Mouse (Mus musculus): Measurements from ENCODE around the gene Lrrc8d. TPM values are rescaled to one million over a fixed set of nuclear protein-coding genes. Genes with fewer than 3 reads are reported as not detected.

The Lrrc8d gene
- polyA plus RNA-seq, 1 experiment = 16.6 TPM

DNA sequence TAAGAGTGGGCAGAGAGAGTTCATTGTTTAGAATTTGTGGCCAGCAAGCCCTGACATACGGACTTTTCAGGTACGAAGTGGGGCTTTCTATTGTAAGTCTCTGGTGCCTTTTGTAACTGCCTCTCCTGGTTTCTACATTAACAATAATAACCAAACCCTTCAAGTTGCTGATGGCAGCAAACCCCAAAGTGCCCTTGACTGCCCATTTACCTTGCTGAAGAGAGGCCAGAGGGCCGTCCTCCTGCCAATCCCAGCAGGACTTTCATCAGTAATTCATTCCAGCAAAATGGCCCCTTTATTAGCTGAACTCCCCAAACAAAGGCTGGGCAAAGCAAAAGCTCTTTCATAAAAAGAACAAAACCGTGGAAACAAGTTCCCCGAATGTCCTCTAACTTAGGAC lies 118.6 kb downstream of the Lrrc8d start:
- no peak for TF ChIP-seq CTCF (IDR thresholded peaks at IDR 0.05; ENCODE audit: insufficient read depth, low read length)
- TF ChIP-seq POLR2A (IDR thresholded peaks at IDR 0.05; ENCODE audit: borderline replicate concordance, extremely low read depth, low read depth, low read length) = no peak
- DNase-seq = no peak
- WGBS = 75% methylated on average over 5 of the region's 5 CpGs
- Histone ChIP-seq H3K4me1 (ENCODE audit: control insufficient read depth, insufficient read depth, low read length) (peaks cover 11% of the 10 kb centered on the region), H3K4me3 (replicated peaks; ENCODE audit: extremely low read depth, low read depth, low read length) (no peak overlapping the region)

DNA sequence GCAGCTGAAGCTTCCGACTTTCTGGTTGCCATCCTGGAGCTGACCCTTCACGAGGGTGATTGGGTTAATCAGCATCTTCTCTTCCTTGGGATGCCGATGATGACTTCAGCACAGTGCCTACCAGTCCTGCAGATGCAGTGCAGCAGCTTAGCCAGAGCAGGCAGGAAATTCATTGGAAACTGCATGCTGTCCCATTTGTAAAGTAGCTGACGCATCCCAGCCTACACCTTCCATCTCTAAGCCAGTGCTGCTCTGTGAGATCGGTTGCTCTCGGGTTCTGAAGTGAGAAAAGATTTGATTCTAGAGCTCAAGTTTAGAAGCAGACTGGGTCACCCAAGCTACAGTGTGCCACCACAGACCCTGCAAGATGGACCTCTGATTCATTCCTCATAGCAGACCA lies 121.6 kb downstream of the Lrrc8d start:
- TF ChIP-seq CTCF (IDR thresholded peaks at IDR 0.05; ENCODE audit: insufficient read depth, low read length) (no peak), POLR2A (IDR thresholded peaks at IDR 0.05; ENCODE audit: borderline replicate concordance, extremely low read depth, low read depth, low read length) (no peak)
- Histone ChIP-seq H3K4me3 (replicated peaks; ENCODE audit: extremely low read depth, low read depth, low read length) (no peak overlapping the region), H3K4me1 (ENCODE audit: control insufficient read depth, insufficient read depth, low read length) (peaks cover 13% of the 10 kb centered on the region)
- DNase-seq = no peak
- 74% methylated on average over 6 of the region's 6 CpGs for WGBS

DNA sequence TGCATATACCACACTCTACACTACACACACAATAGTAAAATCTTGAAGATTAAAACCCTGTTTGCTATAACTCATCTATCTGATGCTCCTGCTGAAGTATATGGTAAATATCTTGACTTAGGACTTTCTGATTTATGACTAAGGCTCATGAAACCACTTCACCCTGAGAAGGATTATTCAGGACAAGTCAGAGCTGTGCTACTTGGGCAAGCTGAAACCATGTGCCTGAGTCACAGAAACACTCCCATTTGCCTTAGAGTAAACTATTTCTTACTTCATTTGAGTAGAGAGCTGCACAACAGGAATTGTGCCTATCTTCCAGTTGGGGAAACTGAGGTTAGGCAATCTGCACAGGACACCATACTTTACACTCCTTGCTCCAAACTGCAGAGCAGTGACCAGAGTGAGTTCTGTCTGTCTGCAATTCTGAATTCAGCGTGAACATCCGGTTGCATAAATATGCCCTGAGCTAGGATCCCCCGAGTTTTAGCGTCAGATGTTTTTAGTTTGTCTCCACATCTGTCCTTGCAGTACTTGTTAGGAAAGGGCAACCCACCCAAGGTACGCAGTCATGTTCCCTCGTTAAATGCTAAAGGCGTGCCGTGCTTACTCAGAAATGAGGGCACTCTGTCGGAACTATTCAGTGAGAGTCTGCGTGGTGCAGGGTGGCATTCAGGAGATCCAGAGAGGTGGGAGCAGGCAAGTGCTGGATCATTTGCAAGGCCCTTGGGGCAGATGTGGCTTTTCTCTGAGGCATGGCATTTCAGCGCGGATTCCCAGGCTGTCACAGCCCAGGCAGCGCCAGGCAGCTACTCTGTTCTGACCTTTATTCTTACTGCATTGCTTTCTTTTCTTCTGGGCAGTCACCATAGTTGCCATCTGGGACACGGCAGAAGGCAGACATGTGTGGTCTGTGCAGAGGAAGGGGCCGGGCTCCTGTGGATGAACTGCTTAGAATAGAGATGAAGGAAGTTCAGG lies 123.0 kb downstream of the Lrrc8d start:
- no peak for DNase-seq
- 56% methylated on average over 15 of the region's 15 CpGs for WGBS
- TF ChIP-seq POLR2A (IDR thresholded peaks at IDR 0.05; ENCODE audit: borderline replicate concordance, extremely low read depth, low read depth, low read length) (no peak), CTCF (IDR thresholded peaks at IDR 0.05; ENCODE audit: insufficient read depth, low read length) (no peak)
- H3K4me1 ChIP-seq (ENCODE audit: control insufficient read depth, insufficient read depth, low read length) = peaks cover 11% of the 10 kb centered on the region
- H3K4me3 ChIP-seq (replicated peaks; ENCODE audit: extremely low read depth, low read depth, low read length) = no peak overlapping the region

DNA sequence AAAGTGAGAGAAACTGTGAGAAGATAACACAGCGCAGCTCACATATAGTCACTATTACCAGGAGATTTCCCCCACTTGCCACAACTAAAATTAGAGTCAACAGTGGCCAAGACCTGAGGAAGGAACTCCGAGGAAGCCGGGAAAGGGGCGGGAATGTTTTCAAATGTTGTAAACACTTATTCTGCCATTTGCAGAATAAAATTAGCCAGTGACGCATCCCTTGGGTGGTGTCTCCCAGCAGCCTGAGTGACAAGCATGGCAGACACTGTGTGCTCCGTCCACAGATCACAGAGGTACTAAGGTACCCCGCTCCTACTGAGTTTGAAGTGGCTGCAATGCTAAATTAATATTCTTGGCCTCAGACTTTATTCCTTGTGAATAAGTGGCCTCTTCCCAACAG lies 124.5 kb downstream of the Lrrc8d start:
- peaks cover 11% of the 10 kb centered on the region for H3K4me1 ChIP-seq (ENCODE audit: control insufficient read depth, insufficient read depth, low read length)

DNA sequence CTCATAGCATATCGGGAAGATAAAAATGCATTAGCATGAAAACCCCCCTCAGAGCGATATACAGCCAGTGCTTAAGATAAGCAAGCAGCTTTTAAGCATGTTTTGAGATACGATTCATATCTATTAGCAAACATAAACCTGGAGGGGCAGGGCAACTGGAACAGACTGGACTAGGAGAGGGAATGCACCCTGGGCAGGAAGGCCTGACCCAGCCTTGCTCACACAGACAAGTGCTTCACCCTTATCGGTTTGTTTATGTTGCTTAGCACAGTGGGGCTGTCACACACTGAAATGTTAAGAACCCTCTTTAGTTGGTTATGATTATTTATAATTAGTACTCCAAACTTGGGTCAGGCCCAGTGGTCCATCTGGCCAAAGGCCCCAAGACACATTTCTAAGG lies 125.1 kb downstream of the Lrrc8d start:
- WGBS = 29% methylated on average over 4 of the region's 4 CpGs
- H3K4me3 ChIP-seq (replicated peaks; ENCODE audit: extremely low read depth, low read depth, low read length) = no peak overlapping the region
- DNase-seq = no peak
- no peak for TF ChIP-seq POLR2A (IDR thresholded peaks at IDR 0.05; ENCODE audit: borderline replicate concordance, extremely low read depth, low read depth, low read length)
- TF ChIP-seq CTCF (IDR thresholded peaks at IDR 0.05; ENCODE audit: insufficient read depth, low read length) = no peak
- H3K4me1 ChIP-seq (ENCODE audit: control insufficient read depth, insufficient read depth, low read length) = peaks cover 11% of the 10 kb centered on the region

More for the DNA sequence above, 124.5 kb downstream of the Lrrc8d start:
- no peak overlapping the region for H3K4me3 ChIP-seq (replicated peaks; ENCODE audit: extremely low read depth, low read depth, low read length)
- DNase-seq = no peak
- 36% methylated on average over 7 of the region's 7 CpGs for WGBS
- TF ChIP-seq CTCF (IDR thresholded peaks at IDR 0.05; ENCODE audit: insufficient read depth, low read length) (no peak), POLR2A (IDR thresholded peaks at IDR 0.05; ENCODE audit: borderline replicate concordance, extremely low read depth, low read depth, low read length) (peak; percentile 59; the same call in 1 of the 2 replicates)

GRCm38 (mm10) chr5:105826916-105827510 lies 127.2 kb downstream of the Lrrc8d start:
- TF ChIP-seq CTCF (IDR thresholded peaks at IDR 0.05; ENCODE audit: insufficient read depth, low read length) (no peak), POLR2A (IDR thresholded peaks at IDR 0.05; ENCODE audit: borderline replicate concordance, extremely low read depth, low read depth, low read length) (no peak)
- no peak for DNase-seq
- Histone ChIP-seq H3K4me3 (replicated peaks; ENCODE audit: extremely low read depth, low read depth, low read length) (no peak overlapping the region), H3K4me1 (ENCODE audit: control insufficient read depth, insufficient read depth, low read length) (peaks cover 14% of the 10 kb centered on the region)
- 79% methylated on average over 5 of the region's 5 CpGs for WGBS

DNA sequence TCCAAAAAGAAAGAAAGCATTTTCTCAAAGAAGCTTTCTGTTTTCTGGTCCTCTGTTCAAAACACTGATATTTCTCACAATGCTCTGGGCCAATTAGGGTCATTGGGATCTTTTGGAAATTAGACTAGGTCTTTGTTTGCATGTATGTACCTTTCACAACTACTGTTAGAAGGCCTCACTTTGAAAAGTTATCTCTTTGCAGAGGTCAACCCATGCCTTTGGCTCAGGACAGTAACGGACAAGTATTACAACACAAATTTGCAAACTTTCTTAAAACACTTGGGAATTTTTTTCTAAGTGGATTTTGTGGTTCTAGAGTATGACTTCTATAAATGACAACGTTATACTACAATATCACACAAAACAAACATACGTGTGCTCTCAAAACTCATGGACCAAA lies 128.3 kb downstream of the Lrrc8d start:
- DNase-seq = no peak
- Histone ChIP-seq H3K4me1 (ENCODE audit: control insufficient read depth, insufficient read depth, low read length) (peaks cover 13% of the 10 kb centered on the region), H3K4me3 (replicated peaks; ENCODE audit: extremely low read depth, low read depth, low read length) (no peak overlapping the region)
- WGBS = 71% methylated on average over 3 of the region's 3 CpGs
- TF ChIP-seq CTCF (IDR thresholded peaks at IDR 0.05; ENCODE audit: insufficient read depth, low read length) (no peak), POLR2A (IDR thresholded peaks at IDR 0.05; ENCODE audit: borderline replicate concordance, extremely low read depth, low read depth, low read length) (no peak)

DNA sequence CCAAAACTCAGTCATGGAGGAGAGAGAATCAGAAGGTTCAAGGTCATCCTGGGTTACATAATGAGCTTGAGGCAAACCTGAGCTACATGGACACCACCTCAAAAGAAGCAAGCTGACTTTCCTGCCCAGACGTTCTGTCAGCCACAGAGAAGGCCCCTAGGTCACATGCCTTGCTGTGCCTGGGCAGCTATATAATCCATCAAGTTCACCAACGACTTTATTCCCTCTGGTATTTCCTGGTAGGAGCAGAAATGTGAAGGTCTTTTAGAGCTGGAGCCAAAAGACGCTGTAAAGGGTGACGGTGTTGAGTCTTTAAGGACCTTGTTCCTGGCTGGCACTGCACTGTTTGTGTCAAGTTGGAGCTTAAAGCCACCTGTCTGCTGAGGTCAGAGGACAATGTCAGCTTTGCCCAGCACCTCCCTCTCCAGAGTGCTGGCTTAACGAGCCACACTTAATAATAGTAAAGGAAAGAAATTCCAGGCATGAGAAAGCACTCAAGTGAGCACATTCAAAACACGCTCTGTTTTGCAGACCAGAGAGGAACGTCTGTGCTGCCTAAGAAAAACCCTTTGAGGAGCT lies 129.3 kb downstream of the Lrrc8d start:
- 26% methylated on average over 7 of the region's 7 CpGs for WGBS
- DNase-seq = no peak

GRCm38 (mm10) chr5:105832140-105832539 lies 132.4 kb downstream of the Lrrc8d start:
- peaks cover 4% of the 10 kb centered on the region; the same call in 1 of the 2 replicates for H3K4me1 ChIP-seq (ENCODE audit: control insufficient read depth, insufficient read depth, low read length)
- TF ChIP-seq POLR2A (IDR thresholded peaks at IDR 0.05; ENCODE audit: borderline replicate concordance, extremely low read depth, low read depth, low read length) = no peak
- no peak for TF ChIP-seq CTCF (IDR thresholded peaks at IDR 0.05; ENCODE audit: insufficient read depth, low read length)
- no peak overlapping the region for H3K4me3 ChIP-seq (replicated peaks; ENCODE audit: extremely low read depth, low read depth, low read length)
- DNase-seq = no peak
- 72% methylated on average over 7 of the region's 7 CpGs for WGBS

More for the DNA sequence above, 129.3 kb downstream of the Lrrc8d start:
- Histone ChIP-seq H3K4me1 (ENCODE audit: control insufficient read depth, insufficient read depth, low read length) (peaks cover 11% of the 10 kb centered on the region), H3K4me3 (replicated peaks; ENCODE audit: extremely low read depth, low read depth, low read length) (no peak overlapping the region)
- TF ChIP-seq POLR2A (IDR thresholded peaks at IDR 0.05; ENCODE audit: borderline replicate concordance, extremely low read depth, low read depth, low read length) (no peak), CTCF (IDR thresholded peaks at IDR 0.05; ENCODE audit: insufficient read depth, low read length) (no peak)
